Mouse (Mus musculus): Measurements from ENCODE around the gene Atf7ip. TPM values are rescaled to one million over a fixed set of nuclear protein-coding genes. Genes with fewer than 3 reads are reported as not detected.

Atf7ip gene
- total and polyA plus RNA-seq, 3 experiments, result 4.2 to 35.4 (median 29.7) TPM

GRCm38 (mm10) chr6:136631519-136631918 is 125.6 kb downstream of the Atf7ip start:
- Histone ChIP-seq H3K4me1 (ENCODE audit: control insufficient read depth in 1 of 2, insufficient read depth in 2 of 2) (peaks cover 0 to under 1% of the 10 kb centered on the region in 2 experiments; a peak in 1 of 4 replicates), H3K36me3 (replicated peaks in 1 of 2; ENCODE audit: control insufficient read depth in 1 of 2, insufficient read depth in 1 of 2, low read length in 1 of 2) (no peaks in the 10 kb centered on the region), H3K4me3 (replicated peaks in 1 of 3; ENCODE audit: low read depth in 2 of 3, low read length in 2 of 3, poor library complexity in 1 of 3) (no peak overlapping the region), H3K79me2 (replicated peaks; ENCODE audit: control insufficient read depth, extremely low read depth, insufficient read depth, poor library complexity, severe bottlenecking) (no peaks in the 10 kb centered on the region), H3K9ac (ENCODE audit: insufficient read depth, low read depth) (no peak overlapping the region), H3K27ac (ENCODE audit: insufficient read depth, low read depth) (no peak overlapping the region), H3K4me2 (ENCODE audit: insufficient read depth, low read depth, poor library complexity, severe bottlenecking) (no peak overlapping the region), H3K27me3 (replicated peaks) (no peaks in the 10 kb centered on the region), H3K9me3 (replicated peaks; ENCODE audit: low read length) (peaks cover 5% of the 10 kb centered on the region)
- TF ChIP-seq SIN3A (IDR thresholded peaks at IDR 0.05; ENCODE audit: low read length), result no peak
- TF ChIP-seq USF2 (conservative IDR thresholded peaks at IDR 0.05; ENCODE audit: low read depth, low read length), result no peak
- TF ChIP-seq HCFC1 (IDR thresholded peaks at IDR 0.05; ENCODE audit: low read depth, low read length), result no peak
- TF ChIP-seq ZKSCAN1 (IDR thresholded peaks at IDR 0.05; ENCODE audit: borderline replicate concordance, low read depth, low read length), result no peak
- no peak for TF ChIP-seq ZMIZ1 (IDR thresholded peaks at IDR 0.05; ENCODE audit: low read depth, low read length)
- no peak for TF ChIP-seq RCOR1 (conservative IDR thresholded peaks at IDR 0.05; ENCODE audit: low read depth, low read length)
- TF ChIP-seq UBTF (IDR thresholded peaks at IDR 0.05; ENCODE audit: low read depth, low read length), result no peak
- TF ChIP-seq KAT2A (IDR thresholded peaks at IDR 0.05; ENCODE audit: insufficient replicate concordance, low read length), result no peak
- dilution Hi-C loops (cut with MboI; ENCODE audit: extremely low pct_ligation_motif_present, extremely low pct_unique_long_range_greater_than_20kb, low sequenced_read_pairs), result no loop called here
- in situ Hi-C loops (cut with MboI; ENCODE audit: low pct_ligation_motif_present, low pct_unique_long_range_greater_than_20kb, low sequenced_read_pairs), result no loop called here
- no peak for DNase-seq (ENCODE audit: extremely low read depth)

GRCm38 (mm10) chr6:136631945-136632534 is 126.1 kb downstream of the Atf7ip start:
- H3K9ac ChIP-seq (ENCODE audit: insufficient read depth, low read depth), result no peak overlapping the region
- DNase-seq (ENCODE audit: extremely low read depth), result no peak
- no peak for TF ChIP-seq IRF4 (IDR thresholded peaks at IDR 0.05; ENCODE audit: low read depth, low read length)
- no peak for TF ChIP-seq MAZ (IDR thresholded peaks at IDR 0.05; ENCODE audit: low read depth, low read length)
- TF ChIP-seq TBP (conservative IDR thresholded peaks at IDR 0.05; ENCODE audit: low read depth, low read length), result no peak
- TF ChIP-seq MAFK (IDR thresholded peaks at IDR 0.05; ENCODE audit: insufficient replicate concordance, low read length), result no peak
- no peak for TF ChIP-seq SIN3A (IDR thresholded peaks at IDR 0.05; ENCODE audit: low read length)
- no peak for TF ChIP-seq UBTF (IDR thresholded peaks at IDR 0.05; ENCODE audit: low read depth, low read length)
- no peak for TF ChIP-seq TCF12 (IDR thresholded peaks at IDR 0.05; ENCODE audit: low read depth, low read length)
- no peak for TF ChIP-seq ZC3H11A (IDR thresholded peaks at IDR 0.05; ENCODE audit: low read depth, low read length)
- no peak for TF ChIP-seq E2F4 (IDR thresholded peaks at IDR 0.05; ENCODE audit: insufficient replicate concordance, low read depth, low read length)
- TF ChIP-seq KAT2A (IDR thresholded peaks at IDR 0.05; ENCODE audit: insufficient replicate concordance, low read length), result no peak
- no peak for TF ChIP-seq BHLHE40 (IDR thresholded peaks at IDR 0.05; ENCODE audit: low read depth, low read length)
- TF ChIP-seq USF2 (conservative IDR thresholded peaks at IDR 0.05; ENCODE audit: low read depth, low read length), result no peak
- no peak for TF ChIP-seq ZKSCAN1 (IDR thresholded peaks at IDR 0.05; ENCODE audit: borderline replicate concordance, low read depth, low read length)
- no peak for TF ChIP-seq MXI1 (IDR thresholded peaks at IDR 0.05; ENCODE audit: low read depth, low read length)

More at GRCm38 (mm10) chr6:136631945-136632534, 126.1 kb downstream of the Atf7ip start:
- Histone ChIP-seq H3K9me3 (replicated peaks; ENCODE audit: low read length) (peaks cover 5% of the 10 kb centered on the region), H3K4me2 (ENCODE audit: insufficient read depth, low read depth, poor library complexity, severe bottlenecking) (no peak overlapping the region), H3K27ac (ENCODE audit: insufficient read depth, low read depth) (no peak overlapping the region), H3K4me3 (replicated peaks in 1 of 3; ENCODE audit: low read depth in 2 of 3, low read length in 2 of 3, poor library complexity in 1 of 3) (no peak overlapping the region), H3K4me1 (ENCODE audit: control insufficient read depth in 1 of 2, insufficient read depth in 2 of 2) (no peaks in the 10 kb centered on the region), H3K36me3 (replicated peaks in 1 of 2; ENCODE audit: control insufficient read depth in 1 of 2, insufficient read depth in 1 of 2, low read length in 1 of 2) (no peaks in the 10 kb centered on the region), H3K27me3 (replicated peaks) (no peaks in the 10 kb centered on the region), H3K79me2 (replicated peaks; ENCODE audit: control insufficient read depth, extremely low read depth, insufficient read depth, poor library complexity, severe bottlenecking) (no peaks in the 10 kb centered on the region)
- in situ Hi-C loops (cut with MboI; ENCODE audit: low pct_ligation_motif_present, low pct_unique_long_range_greater_than_20kb, low sequenced_read_pairs) (no loop called here), dilution Hi-C loops (cut with MboI; ENCODE audit: extremely low pct_ligation_motif_present, extremely low pct_unique_long_range_greater_than_20kb, low sequenced_read_pairs) (no loop called here)
